Mouse (Mus musculus) kidney, postnatal 10 days (tissue): ENCODE measurements around the gene Oprd1.

Experiments
- DNase-seq: peaks from one replicate; pipeline ENCODE4 v3.0.0; 2021; ENCODE audit warnings: mixed read lengths

Oprd1 gene

DNA sequence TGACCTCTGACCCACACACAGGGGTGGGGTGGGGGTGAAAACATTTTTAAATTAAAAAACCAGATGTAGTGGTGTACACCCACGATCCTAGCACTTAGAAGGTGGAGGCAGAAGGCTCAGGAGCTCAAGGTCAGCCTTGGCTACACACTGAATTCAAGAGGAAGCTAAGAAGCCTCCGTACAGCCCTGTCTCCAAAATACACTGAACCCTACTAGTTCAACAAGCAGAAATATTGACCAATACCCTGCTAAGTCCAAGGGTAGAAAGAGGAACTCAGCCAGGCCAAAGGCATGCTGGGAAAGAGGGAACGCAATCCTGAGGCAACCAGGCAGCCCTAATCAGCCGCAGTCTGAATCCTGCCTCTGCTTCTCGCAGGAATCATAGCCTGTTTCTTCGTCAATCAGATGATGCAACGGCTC lies 66.0 kb downstream of the Oprd1 start:
- DNase-seq, result no peak

DNA sequence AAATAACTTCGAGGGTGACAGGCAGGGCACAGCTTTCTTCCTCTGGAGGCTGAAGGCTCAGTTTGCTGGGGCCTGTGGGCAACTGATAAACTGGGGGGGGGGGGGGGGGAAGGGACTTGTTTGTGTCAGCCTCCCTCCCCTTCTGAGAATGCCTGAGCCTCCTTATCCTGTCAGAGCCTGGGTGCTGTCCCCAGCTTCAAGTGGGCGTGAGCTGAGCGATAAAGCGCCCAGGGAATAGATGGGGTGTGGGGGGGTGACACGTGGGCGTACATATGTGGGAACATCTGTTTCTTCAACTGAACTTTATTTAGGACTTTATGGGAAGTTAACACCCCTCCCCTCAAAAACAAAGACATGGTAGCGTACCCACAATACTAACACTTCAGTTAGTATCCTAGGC lies 66.8 kb downstream of the Oprd1 start:
- no peak for DNase-seq

GRCm38 (mm10) chr4:132076480-132077405 lies 67.5 kb downstream of the Oprd1 start:
- peak; percentile 64 for DNase-seq

GRCm38 (mm10) chr4:132075796-132076195 lies 68.5 kb downstream of the Oprd1 start:
- DNase-seq, result no peak

GRCm38 (mm10) chr4:132074933-132075769 lies 69.1 kb downstream of the Oprd1 start, which contains the start of gene Epb41:
Gene Epb41 (minus strand): TSS chr4:132075321.
- peak; percentile 98 for DNase-seq

DNA sequence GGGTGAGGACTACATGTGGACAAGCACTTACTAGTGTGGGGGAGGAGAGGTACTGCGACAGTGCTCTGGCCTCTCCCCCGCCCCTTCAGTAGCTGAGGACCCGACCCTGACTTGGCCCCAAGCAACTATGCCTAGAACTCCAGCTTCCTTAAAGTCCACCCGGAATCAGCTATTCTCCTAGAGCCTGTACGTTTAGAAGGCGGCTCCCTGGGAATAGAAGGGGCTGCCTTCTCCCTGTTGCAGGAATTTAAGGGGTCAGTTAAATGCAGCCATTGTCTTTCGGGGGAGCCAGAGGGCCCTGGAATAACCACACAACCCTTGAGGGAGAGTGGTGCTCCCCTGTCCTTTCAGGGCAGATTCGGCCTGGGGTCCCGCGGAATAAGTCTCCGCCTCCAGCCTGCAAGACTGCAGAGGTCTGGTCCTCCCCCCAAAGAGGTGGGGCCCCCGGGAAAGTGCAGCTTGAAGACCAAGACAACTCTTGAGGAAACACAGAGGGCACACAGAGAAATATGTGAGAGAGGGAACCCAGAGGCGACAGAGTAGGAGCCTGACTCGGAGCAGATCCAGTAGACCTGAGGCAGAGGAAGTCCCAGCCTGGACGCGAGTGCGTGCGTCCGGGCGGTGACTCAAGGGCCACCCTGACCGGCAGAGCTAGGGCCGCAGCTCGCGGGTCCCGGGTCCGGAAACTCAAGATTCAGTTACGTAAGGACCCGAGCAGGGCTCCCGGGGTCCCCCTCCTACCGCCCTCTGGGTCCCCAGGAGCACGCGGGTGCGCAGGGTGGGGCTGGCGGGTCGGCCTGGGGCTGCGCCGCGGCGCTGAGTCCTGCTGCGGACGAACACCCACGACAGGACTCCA lies 70.0 kb downstream of the Oprd1 start, which contains the start of gene Gm10300:
Gene Gm10300, plus strand, starts transcription at position 621 of the 856 bp plus-strand sequence.
- DNase-seq, result peak; percentile 70

DNA sequence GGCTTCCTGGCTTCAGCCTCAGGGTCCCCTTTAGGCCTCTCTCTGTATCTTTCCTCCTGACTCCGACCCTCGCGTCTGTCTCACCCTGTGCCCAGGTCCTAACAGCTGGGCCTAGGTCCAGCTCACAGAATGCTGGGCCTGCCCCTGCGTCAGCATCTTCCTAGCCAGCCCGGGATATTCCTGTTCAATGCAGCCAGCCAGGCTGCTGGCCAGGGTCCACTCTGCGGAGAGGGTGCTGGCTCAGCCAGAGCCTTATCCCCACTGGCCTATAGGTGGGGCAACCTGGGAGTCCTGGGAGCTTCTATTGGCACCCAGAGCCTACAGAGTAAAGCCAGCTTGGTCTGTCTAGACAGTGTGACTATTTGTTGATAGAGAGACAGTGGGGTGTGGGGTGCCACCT lies 71.3 kb downstream of the Oprd1 start:
- DNase-seq, result peak; percentile 80

GRCm38 (mm10) chr4:132072156-132072555 lies 72.1 kb downstream of the Oprd1 start:
- DNase-seq, result no peak

GRCm38 (mm10) chr4:132071674-132072073 lies 72.6 kb downstream of the Oprd1 start:
- no peak for DNase-seq

DNA sequence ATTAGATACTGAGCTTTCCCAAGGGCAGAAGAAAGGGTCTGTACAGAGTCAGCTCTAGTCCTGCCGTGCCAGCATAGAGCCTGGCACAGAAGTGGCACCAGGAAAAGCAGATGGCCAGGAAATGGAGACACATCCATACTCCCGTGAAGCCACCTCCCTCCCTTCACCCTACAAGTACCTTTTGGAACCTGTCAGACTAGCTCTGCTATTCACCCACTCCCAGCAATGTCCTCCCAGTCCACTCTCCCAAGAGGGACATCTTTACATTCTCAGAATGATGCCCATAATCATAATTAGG lies 76.4 kb downstream of the Oprd1 start:
- DNase-seq, result no peak

DNA sequence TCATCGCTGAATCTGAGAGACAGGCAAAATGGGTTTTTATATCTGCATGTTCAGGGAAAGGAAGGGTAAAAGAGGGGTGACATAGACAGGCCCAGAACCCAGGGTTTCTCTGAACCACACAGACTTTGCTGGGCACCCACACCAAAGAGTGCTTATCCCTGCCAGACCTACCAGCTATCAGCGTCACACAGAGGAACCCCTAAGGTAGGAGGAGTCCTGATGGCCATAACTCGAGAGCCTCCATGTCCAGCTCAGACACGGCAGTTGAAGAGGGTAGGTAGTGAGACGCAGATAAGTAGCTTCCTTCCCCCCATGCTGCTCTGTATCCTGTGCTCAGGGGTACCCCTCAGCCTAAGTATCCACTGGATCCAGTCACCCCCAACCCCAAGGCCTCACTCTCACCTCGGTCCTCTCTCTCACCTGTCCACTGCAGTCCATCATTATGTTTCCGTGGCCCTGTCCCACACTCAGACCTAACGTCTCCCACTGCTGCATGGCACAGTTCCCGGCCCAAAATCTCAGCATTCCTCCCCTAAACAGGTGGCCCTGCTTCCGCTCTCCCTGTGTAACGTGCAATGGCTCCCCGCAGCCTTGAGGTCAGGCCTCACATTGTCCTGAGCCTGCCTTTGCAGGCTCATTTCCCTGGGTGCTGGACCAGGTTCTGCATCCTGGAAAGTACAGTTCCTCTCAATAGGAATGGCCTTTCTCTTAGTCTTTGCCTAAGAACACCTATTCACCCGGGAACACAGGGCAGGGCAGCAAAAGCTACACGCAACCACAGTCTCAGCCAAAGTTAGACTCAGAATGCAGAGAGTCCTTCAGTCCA lies 77.0 kb downstream of the Oprd1 start:
- DNase-seq, result no peak

DNA sequence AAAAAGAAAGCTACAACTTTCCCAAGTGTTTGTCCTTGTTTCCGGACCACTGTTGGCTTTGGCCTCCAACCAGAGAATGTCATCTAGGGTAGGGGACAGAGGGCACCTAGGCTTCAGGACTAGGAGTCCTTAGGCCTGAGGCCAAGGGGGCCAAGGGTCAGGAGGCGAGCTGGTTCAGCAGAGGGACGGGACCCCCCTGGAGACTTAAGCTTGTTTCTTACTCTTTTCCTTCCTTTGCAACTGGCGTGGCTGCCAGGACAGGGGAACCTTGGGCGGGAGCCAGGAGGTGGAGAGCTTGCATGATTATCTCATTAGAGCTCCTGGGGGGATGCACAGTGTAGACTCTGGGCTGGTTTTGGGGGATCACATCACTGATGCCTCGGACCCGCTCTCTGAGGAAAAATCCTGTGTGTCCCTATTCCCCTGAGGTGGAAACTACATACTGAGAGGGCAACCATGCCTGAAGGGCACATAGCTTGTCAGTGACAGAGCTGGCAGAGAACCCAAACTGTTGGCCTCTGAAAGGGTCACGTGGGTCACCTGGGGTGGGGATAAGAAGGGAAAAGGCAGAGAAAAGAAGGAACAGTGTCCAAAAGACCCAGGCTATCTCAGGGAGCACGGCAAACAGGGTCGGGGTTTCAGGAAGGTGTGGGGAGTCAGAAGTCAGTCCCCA lies 78.0 kb downstream of the Oprd1 start:
- DNase-seq, result peak; percentile 87

- no peak for DNase-seq
Observed at GRCm38 (mm10) chr4:132065578-132065977, 78.7 kb downstream of the Oprd1 start.

- DNase-seq, result no peak
Observed at GRCm38 (mm10) chr4:132064550-132064949, 79.7 kb downstream of the Oprd1 start.

DNA sequence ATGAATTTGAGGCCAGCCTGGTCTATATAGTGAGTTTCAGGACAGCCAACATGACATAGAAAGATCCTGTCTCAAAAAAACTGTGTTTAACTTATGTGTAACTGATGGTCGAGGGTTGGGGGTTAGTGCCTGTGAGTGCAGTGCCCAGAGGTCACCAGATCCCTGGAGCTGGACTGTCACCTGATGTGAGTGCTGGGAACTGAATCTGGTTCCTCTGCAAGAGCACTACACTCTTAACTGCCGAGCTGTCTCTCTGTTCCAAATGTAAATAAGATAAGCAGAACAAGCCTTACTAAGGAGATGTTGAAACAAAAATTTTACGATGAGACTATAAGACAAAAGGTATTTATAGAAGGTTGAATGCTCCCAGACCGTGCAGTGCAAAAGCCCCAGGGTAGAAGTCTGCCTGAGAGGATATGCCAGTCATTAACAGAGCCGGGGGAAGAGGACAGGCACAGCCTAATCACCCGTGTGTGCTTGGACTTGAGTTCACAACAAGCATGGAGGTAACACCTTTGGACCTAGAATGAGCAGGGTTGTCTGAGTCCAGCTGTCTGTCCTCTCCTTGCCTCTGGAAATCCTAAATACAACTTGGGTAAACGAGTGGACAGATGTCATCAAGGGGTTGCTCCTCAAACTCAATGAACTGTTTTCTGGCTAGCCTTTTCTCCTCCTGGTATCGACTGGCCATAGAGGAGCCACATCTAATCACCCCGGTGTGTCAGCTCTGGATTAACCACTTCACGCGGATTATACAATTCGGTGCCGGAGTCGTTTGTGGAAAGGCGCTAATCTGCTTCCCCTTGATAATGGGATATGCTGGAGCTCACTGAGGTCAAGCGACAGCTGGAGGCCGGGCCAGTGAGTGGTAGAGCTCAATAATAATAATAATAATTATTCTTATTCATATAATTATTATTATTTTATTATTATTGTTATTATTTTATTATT lies 81.1 kb downstream of the Oprd1 start:
- DNase-seq, result no peak

GRCm38 (mm10) chr4:132062289-132062688 lies 82.0 kb downstream of the Oprd1 start:
- peak; percentile 53 for DNase-seq
